Comparison of ENCODE assay signal across 28 mouse cellular contexts in genomic region chr2:35331205-35331604, GRCm38 (mm10). TPM values are rescaled to one million over a fixed set of nuclear protein-coding genes. Genes with fewer than 3 reads are reported as not detected.
"Had no signal": no experiment of that assay in that cellular context is flagged by ENCODE, and none has a peak within 500 bp of the region (broad histone marks: within the 10 kb centered on the region; RNA-seq: fewer than 3 reads in every experiment).

No protein-coding gene starts in this region.

- H3K4me3 ChIP-seq: midbrain, embryonic 12.5 days; midbrain, embryonic 15.5 days; neural tube, embryonic 13.5 days had no signal

- H3K36me3 ChIP-seq: midbrain, embryonic 12.5 days; midbrain, embryonic 15.5 days; neural tube, embryonic 13.5 days had no signal

- H3K27ac ChIP-seq: midbrain, embryonic 12.5 days; midbrain, embryonic 15.5 days; neural tube, embryonic 13.5 days had no signal

- ATAC-seq: inflammation-experienced regulatory T-cells, adult 6 months; intestine, embryonic 16.5 days; midbrain, embryonic 15.5 days had no signal

- H3K4me2 ChIP-seq: midbrain, embryonic 12.5 days; midbrain, embryonic 15.5 days; neural tube, embryonic 13.5 days had no signal

- H3K9ac ChIP-seq: midbrain, embryonic 12.5 days; midbrain, embryonic 15.5 days; neural tube, embryonic 13.5 days had no signal

- H3K9me3 ChIP-seq: midbrain, embryonic 12.5 days; midbrain, embryonic 15.5 days; neural tube, embryonic 13.5 days had no signal

- DNase-seq: kidney, adult 18-20 months; kidney, adult 9 months; kidney, postnatal 14 days; kidney, postnatal 4 days; lung, adult 18-20 months; lung, postnatal 4 days; retina, postnatal 1 day; thymus, adult 18-20 months; thymus, postnatal 36 days had no signal

RNA-seq across cellular contexts. Expression of gene 4930568D16Rik, which starts 36.3 kb away (rescaled TPM):
- total RNA-seq: layer of hippocampus, adult 18-20 months; layer of hippocampus, postnatal 14 days; left cerebral cortex, adult 18-20 months; left cerebral cortex, postnatal 25 days; megakaryocyte, adult 5-6 weeks; neutrophil, adult 5-6 weeks had no signal
- polyA plus RNA-seq: inflammation-experienced regulatory T-cells, adult 6 months; intestine, embryonic 16.5 days; kidney, embryonic 16.5 days; limb, embryonic 11.5 days; limb, embryonic 14.5 days; lung, embryonic 16.5 days; midbrain, embryonic 12.5 days; midbrain, embryonic 15.5 days; neural tube, embryonic 13.5 days; small intestine, adult 2 months; spleen, adult 2 months; stomach, embryonic 16.5 days; urinary bladder, adult 2 months had no signal
